Mouse (Mus musculus): ENCODE measurements around the gene Fhl2.

Gene Fhl2

GRCm38 (mm10) chr1:43094206-43094605 lies 102.6 kb downstream of the Fhl2 start:
- DNase-seq: no peak

GRCm38 (mm10) chr1:43092056-43093015 lies 104.4 kb downstream of the Fhl2 start:
- peak; percentile 71 for DNase-seq

- DNase-seq: peak; percentile 15
Measured at GRCm38 (mm10) chr1:43091306-43092055, 105.3 kb downstream of the Fhl2 start.

GRCm38 (mm10) chr1:43090418-43090817 lies 106.4 kb downstream of the Fhl2 start:
- peak; percentile 22 for DNase-seq

GRCm38 (mm10) chr1:43082946-43083345 lies 113.8 kb downstream of the Fhl2 start:
- no peak for DNase-seq

- DNase-seq: no peak
Measured at GRCm38 (mm10) chr1:43078124-43078523, 118.7 kb downstream of the Fhl2 start.

GRCm38 (mm10) chr1:43074791-43075190 lies 122.0 kb downstream of the Fhl2 start:
- peak; percentile 45 for DNase-seq

Measured in cerebellum, adult 11 months (tissue).